Mouse (Mus musculus) gastrocnemius, postnatal 14 days (tissue): ENCODE measurements around the gene Lmtk3. TPM values are rescaled to one million over a fixed set of nuclear protein-coding genes. Genes with fewer than 3 reads are reported as not detected.

Experiments
- DNase-seq: peaks from one replicate; pipeline ENCODE4 v3.0.0; 2021; ENCODE audit warnings: mixed read lengths
- intact Hi-C: fragments of 180-260 bp; cut with DNase I; formaldehyde crosslinking; loops from one replicate; pipeline ENCODE4 v1.15.1; 2025; ENCODE audit warnings: low total_unique reads
- total RNA-seq, 2 experiments: library from RNA; stranded (reverse); gene quantifications; 2 replicates each; pipeline ENCODE4 v1.2.3; 2021

The Lmtk3 gene
- total RNA-seq, 2 experiments from 2014 or later = 0.11 to 0.39 TPM

- intact Hi-C loops = no loop called here
- no peak for DNase-seq
These were observed 49.7 kb downstream of the Lmtk3 start for GRCm38 (mm10) chr7:45833148-45833790.

DNA sequence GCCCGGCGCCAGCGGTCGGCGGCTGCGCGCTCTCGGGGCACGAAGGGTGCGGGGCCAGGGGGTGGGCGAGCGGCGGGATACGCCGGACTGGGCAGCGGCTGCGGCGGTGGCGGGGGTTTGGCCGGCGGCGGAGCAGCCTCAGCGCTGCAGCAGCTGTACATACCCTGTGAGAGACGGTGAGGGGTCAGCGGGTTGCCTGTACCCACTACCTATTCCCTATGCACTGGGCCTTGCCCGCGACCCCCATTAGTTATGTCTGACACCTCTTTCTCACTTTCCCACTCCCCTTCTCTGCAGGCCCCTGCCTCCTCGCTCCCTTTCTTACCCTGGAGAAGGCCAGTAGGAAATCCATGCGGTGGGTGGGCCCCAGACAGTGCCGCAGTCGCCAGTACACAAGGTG is 50.4 kb downstream of the Lmtk3 start:
- no peak for DNase-seq
- intact Hi-C loops = no loop called here

DNA sequence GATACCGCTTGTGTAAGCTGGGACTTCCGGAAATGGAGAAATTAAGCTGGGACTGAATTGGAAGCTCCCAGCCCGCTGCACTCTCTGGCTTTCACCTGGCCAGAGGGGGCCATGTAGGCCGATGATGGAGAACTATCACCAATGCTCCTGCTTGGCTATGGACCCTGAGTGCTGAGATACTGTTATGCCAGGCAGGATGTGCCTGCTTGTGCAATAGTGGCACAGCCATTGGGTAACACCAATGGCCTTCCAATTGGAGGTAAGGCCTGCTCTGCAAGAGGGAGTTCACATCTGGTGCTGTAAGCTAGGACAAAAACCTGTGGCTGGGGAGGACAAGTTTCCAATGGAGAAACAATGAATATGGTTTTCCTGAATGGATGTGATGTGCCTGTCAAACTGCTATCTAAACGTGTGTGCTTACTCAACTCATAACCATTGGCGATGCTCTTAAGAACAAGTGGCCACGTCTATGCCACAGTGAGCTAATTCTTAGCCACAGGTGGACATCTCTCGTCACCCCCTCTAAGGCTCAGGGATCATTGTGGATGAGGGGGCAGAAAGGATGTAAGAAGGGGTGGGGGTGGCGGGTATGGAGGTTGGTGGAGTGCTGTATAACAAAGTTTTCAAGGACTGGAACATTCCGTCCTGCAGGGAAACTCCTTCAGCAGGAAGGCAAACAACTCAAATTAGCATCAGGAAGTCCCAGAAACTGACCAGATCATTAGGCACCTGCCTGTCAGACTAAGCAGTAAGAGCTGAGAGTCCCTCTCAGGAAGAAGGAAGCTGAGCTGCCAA is 59.6 kb downstream of the Lmtk3 start:
- DNase-seq = no peak
- intact Hi-C loops = no loop called here

GRCm38 (mm10) chr7:45848447-45849027 is 65.0 kb downstream of the Lmtk3 start:
- no peak for DNase-seq
- intact Hi-C loops = no loop called here

- intact Hi-C loops = no loop called here
- DNase-seq = no peak
These were observed 67.1 kb downstream of the Lmtk3 start for GRCm38 (mm10) chr7:45850661-45851060.

GRCm38 (mm10) chr7:45853089-45853488 is 69.6 kb downstream of the Lmtk3 start:
- DNase-seq = no peak
- intact Hi-C loops = no loop called here

Other genes with a start within 250 kb of the Lmtk3 start
- 1 to 10 TPM; 1.7 to 2.3 TPM for gene Hsd17b14, start 228.8 kb upstream of the Lmtk3 start, total RNA-seq
- 10 to 100 TPM; 37.2 to 37.8 TPM for gene Bcat2, start 213.6 kb upstream of the Lmtk3 start, total RNA-seq
- gene Fgf21, start 168.2 kb upstream of the Lmtk3 start, total RNA-seq = not detected
- under 1 TPM in 1 of 2 experiments, not detected in 1; 0.11 TPM for gene Fut1, start 166.4 kb upstream of the Lmtk3 start, total RNA-seq
- under 1 TPM; 0.12 to 0.18 TPM for gene Izumo1, start 161.9 kb upstream of the Lmtk3 start, total RNA-seq
- 10 to 100 TPM; 14.1 to 16.1 TPM for gene Rasip1, start 156.2 kb upstream of the Lmtk3 start, total RNA-seq
- 10 to 100 TPM; 60.3 to 85.3 TPM for gene Mamstr, start 143.8 kb upstream of the Lmtk3 start, total RNA-seq
- under 1 TPM; 0.58 to 0.66 TPM for gene Fut2, start 117.3 kb upstream of the Lmtk3 start, total RNA-seq
- under 1 TPM; 0.51 to 0.62 TPM for gene Ntn5, start 99.7 kb upstream of the Lmtk3 start, total RNA-seq
- under 1 TPM; 0.18 to 0.31 TPM for gene Sec1, start 89.3 kb upstream of the Lmtk3 start, total RNA-seq
- gene Car11, start 83.9 kb upstream of the Lmtk3 start, total RNA-seq = 1 to 10 TPM; 4.5 to 4.6 TPM
- 10 to 100 TPM; 20.6 to 32.8 TPM for gene Dbp, start 78.7 kb upstream of the Lmtk3 start, total RNA-seq
- gene Rpl18, start 68.3 kb upstream of the Lmtk3 start, total RNA-seq = 100 to 1,000 TPM; 607 to 662 TPM
- 10 to 100 TPM; 12.0 to 13.2 TPM for gene Sphk2, start 65.7 kb upstream of the Lmtk3 start, total RNA-seq
- under 1 TPM; 0.16 TPM for gene Fam83e, start 62.5 kb upstream of the Lmtk3 start, total RNA-seq
- gene Spaca4, start 57.9 kb upstream of the Lmtk3 start, total RNA-seq = not detected
- not detected for gene Sult2b1, start 931 bp downstream of the Lmtk3 start, total RNA-seq
- gene Cyth2, start 30.8 kb downstream of the Lmtk3 start, total RNA-seq = 10 to 100 TPM; 34.6 to 35.8 TPM
- gene Kcnj14, start 41.0 kb downstream of the Lmtk3 start, total RNA-seq = under 1 TPM; 0.16 to 0.18 TPM
- gene Grwd1, start 47.2 kb downstream of the Lmtk3 start, total RNA-seq = 10 to 100 TPM; 10.5 to 16.5 TPM
- 10 to 100 TPM; 64.2 to 68.5 TPM for gene Kdelr1, start 89.0 kb downstream of the Lmtk3 start, total RNA-seq
- gene Grin2d, start 94.6 kb downstream of the Lmtk3 start, total RNA-seq = under 1 TPM; 0.44 to 0.64 TPM
- gene Syngr4, start 113.0 kb downstream of the Lmtk3 start, total RNA-seq = under 1 TPM in 1 of 2 experiments, not detected in 1; 0.24 TPM
- gene Tmem143, start 113.2 kb downstream of the Lmtk3 start, total RNA-seq = 10 to 100 TPM; 49.2 to 61.0 TPM
- 10 to 100 TPM; 21.5 to 31.1 TPM for gene Emp3, start 137.7 kb downstream of the Lmtk3 start, total RNA-seq
- gene Ccdc114, start 140.3 kb downstream of the Lmtk3 start, total RNA-seq = under 1 TPM; 0.39 to 0.78 TPM
- gene Abcc6, start 246.6 kb downstream of the Lmtk3 start, total RNA-seq = under 1 TPM; 0.07 to 0.21 TPM
- gene Nomo1, start 250.0 kb downstream of the Lmtk3 start, total RNA-seq = 10 to 100 TPM; 40.3 to 42.2 TPM